Mouse (Mus musculus) heart, embryonic 16.5 days (tissue): ENCODE results near the gene Cenps. TPM values are rescaled to one million over a fixed set of nuclear protein-coding genes. Genes with fewer than 3 reads are reported as not detected.
"Not testable (repeated sequence)": the region's sequence is repeated elsewhere in the genome, so short reads cannot be mapped to it uniquely, and the experiment has no call there.

Experiments
- ATAC-seq: fragments of 200-750 bp; cut with Nextera tagmentation; replicated peaks from 2 replicates; pipeline ENCODE4 v1.8.0; 2017; ENCODE audit warnings: moderate number of reproducible peaks; ENCODE audit not compliant: insufficient read depth, low FRiP score; ENCODE audit errors: extremely low read depth
- H3K27ac ChIP-seq: fragments of 300-500 bp; sonication (generic); 2 replicates; pipeline ENCODE4 v1.5.1; 2014; ENCODE audit warnings: mild to moderate bottlenecking, low read length, control low read depth, moderate library complexity
- H3K27me3 ChIP-seq: fragments of 300-500 bp; sonication (generic); 2 replicates; pipeline ENCODE4 v1.6.1; 2014; ENCODE audit warnings: low read length, mixed read lengths; ENCODE audit not compliant: control insufficient read depth, insufficient read depth
- H3K36me3 ChIP-seq: fragments of 300-500 bp; sonication (generic); 2 replicates; pipeline ENCODE4 v1.6.1; 2014; ENCODE audit not compliant: control insufficient read depth, insufficient read depth
- H3K4me1 ChIP-seq: fragments of 300-500 bp; sonication (generic); 2 replicates; pipeline ENCODE4 v1.6.1; 2014; ENCODE audit warnings: low read length, mixed read lengths; ENCODE audit not compliant: control insufficient read depth, insufficient read depth
- H3K4me2 ChIP-seq: fragments of 300-500 bp; sonication (generic); 2 replicates; pipeline ENCODE4 v1.6.1; 2014; ENCODE audit warnings: low read depth, mild to moderate bottlenecking, control low read depth, low read length
- H3K4me3 ChIP-seq: fragments of 300-500 bp; sonication (generic); 2 replicates; pipeline ENCODE4 v1.5.1; 2014; ENCODE audit warnings: mild to moderate bottlenecking, control low read depth, low read length
- H3K9ac ChIP-seq: fragments of 300-500 bp; sonication (generic); 2 replicates; pipeline ENCODE4 v1.6.1; 2014; ENCODE audit warnings: low read length, control low read depth
- H3K9me3 ChIP-seq: fragments of 300-500 bp; sonication (generic); replicated peaks from 2 replicates; pipeline ENCODE4 v1.6.1; 2016; ENCODE audit warnings: low read length; ENCODE audit not compliant: control insufficient read depth
- WGBS: fragments of 180-500 bp; shearing (Covaris S2); extraction: QIAGEN DNeasy Blood & Tissue Kit; methylation state at CpG from one replicate; pipeline ENCODE4 v1.1.7; 2014; 5-methylcytosine and 5-hydroxymethylcytosine counted together
- polyA plus RNA-seq: library from polyadenylated mRNA; unstranded; fragments of >200 nt; fragmentation: Nextera tagmentation; extraction: Ambion mirVana; gene quantifications from 2 replicates; pipeline ENCODE4 v1.2.1, GENCODE M21; 2015

Cenps gene
- polyA plus RNA-seq, 1 experiment from 2014 or later = 22.8 TPM

DNA sequence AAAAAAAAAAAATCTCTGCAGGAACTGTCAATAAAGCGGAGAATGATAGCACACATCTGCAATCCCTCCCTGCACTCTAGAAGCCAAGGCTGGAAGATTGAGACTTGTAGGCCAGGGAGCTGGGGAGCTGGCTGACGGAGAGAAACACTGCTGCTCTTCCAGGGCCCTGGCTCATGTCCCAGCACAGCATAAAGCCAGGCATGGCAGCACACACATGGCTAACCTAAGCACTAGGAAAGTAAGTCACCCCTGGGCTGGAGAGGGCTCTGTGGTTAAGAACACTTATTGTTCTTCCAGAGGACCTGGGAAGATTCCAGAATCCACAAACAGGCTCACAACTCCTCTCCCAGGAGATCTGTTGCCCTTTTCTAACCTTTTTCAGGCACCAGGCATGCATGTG is 35.2 kb upstream of the Cenps start:
- 57% methylated on average over 2 of the region's 2 CpGs for WGBS
- peak; percentile 63; the same call in 1 of the 2 replicates for ATAC-seq
- Histone ChIP-seq H3K9me3 (no peaks in the 10 kb centered on the region), H3K4me2 (no peak overlapping the region), H3K27ac (peak overlapping the region; percentile 76), H3K4me3 (no peak overlapping the region), H3K4me1 (peaks cover 12% of the 10 kb centered on the region), H3K36me3 (no peaks in the 10 kb centered on the region), H3K9ac (peak overlapping the region; percentile 15), H3K27me3 (no peaks in the 10 kb centered on the region)

DNA sequence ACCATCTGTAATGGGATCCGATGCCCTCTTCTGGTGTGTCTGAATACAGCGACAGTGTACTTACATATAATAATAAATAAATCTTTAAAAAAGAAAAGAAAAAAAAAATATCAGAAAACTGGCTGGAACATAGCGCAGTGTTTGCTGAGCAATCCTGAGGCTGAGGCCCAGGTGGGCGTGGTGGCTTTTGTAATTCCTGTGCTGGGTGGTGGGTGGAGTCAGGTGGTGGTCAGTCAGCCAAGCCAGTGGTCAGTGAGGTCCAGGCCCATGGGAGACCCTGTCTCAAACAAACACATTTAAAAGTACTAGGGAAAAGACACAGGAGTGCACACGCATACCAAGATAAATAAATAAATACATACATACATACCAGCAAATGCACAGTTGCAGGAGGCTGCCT is 34.7 kb upstream of the Cenps start:
- 86% methylated on average over 5 of the region's 5 CpGs for WGBS
- peak overlapping the region; percentile 15; the same call in 1 of the 2 replicates for H3K9ac ChIP-seq
- no peak overlapping the region for H3K4me2 ChIP-seq
- H3K27ac ChIP-seq = peak overlapping the region; percentile 76; the same call in 1 of the 2 replicates
- no peaks in the 10 kb centered on the region for H3K36me3 ChIP-seq
- no peak for ATAC-seq
- no peaks in the 10 kb centered on the region for H3K9me3 ChIP-seq
- no peaks in the 10 kb centered on the region for H3K27me3 ChIP-seq
- H3K4me3 ChIP-seq = no peak overlapping the region
- peaks cover 12% of the 10 kb centered on the region for H3K4me1 ChIP-seq

DNA sequence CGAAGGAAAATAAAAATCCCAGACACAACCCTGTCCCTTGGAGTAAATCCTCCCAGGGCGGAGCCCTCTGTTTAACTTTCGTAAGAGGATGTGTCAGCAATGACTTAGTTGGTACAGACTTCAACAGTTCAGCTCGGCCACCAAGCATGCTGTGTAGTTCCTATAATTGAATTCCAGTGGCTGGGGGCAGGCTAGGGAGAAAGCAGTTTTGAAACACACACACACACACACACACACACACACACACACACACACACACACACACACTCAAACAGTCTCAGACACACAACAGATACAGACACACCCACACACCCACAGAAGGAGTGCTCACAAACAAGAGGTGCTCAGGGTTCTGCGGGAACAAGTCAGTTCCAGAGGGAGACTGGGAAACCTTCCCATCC is 34.2 kb upstream of the Cenps start:
- no peak for ATAC-seq
- Histone ChIP-seq H3K4me3 (no peak overlapping the region), H3K9me3 (no peaks in the 10 kb centered on the region), H3K27ac (no peak overlapping the region), H3K4me1 (peaks cover 12% of the 10 kb centered on the region), H3K9ac (no peak overlapping the region), H3K36me3 (no peaks in the 10 kb centered on the region), H3K27me3 (no peaks in the 10 kb centered on the region), H3K4me2 (no peak overlapping the region)
- 61% methylated on average over 5 of the region's 5 CpGs for WGBS

DNA sequence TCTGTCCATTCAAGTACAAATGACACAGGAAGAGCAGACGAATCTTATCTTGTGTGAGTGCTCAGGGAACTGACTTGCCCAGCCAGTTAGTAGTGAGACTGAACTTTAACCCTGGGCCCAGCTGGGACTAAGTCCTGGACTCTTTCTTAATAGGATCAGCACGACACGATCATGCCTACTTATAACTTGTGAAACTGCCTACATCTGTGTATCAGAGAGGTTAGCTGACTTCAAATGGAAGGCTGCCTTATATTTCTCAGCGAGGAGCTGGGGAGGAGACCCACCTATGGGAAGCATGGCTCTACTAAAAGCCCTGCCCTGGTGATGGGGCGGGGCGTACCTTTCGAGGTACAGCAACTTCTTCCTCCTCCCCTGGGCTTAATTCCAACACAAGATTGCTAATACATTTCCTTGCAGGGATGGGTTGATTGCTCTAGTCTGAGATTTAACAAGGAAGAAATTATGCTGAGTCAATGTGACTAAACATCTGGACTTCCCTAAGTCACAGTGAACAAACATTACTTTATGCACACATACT is 33.0 kb upstream of the Cenps start:
- Histone ChIP-seq H3K36me3 (no peaks in the 10 kb centered on the region), H3K4me2 (no peak overlapping the region), H3K4me3 (no peak overlapping the region), H3K4me1 (peaks cover 16% of the 10 kb centered on the region), H3K27me3 (no peaks in the 10 kb centered on the region), H3K9me3 (no peaks in the 10 kb centered on the region), H3K27ac (peak overlapping the region; percentile 13), H3K9ac (no peak overlapping the region)
- ATAC-seq = no peak
- WGBS = 58% methylated on average over 7 of the region's 7 CpGs

DNA sequence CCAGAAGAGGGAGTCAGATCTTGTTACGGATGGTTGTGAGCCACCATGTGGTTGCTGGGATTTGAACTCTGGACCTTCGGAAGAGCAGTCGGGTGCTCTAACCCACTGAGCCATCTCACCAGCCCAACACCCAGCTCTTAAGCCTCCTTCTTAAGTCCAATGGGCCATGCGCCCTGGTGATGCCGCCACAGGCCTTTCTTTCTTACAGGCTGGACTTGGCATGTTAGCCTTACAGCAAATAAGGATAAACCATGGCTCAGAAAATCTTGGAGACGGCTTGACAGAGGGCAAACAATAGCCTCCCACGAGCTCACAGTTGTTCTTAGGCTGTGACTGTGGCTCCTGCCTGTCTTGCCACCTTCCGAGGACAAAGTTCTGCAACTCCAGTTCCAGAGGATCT is 32.5 kb upstream of the Cenps start:
- H3K4me3 ChIP-seq, H3K36me3 ChIP-seq, H3K9ac ChIP-seq, H3K27me3 ChIP-seq, H3K27ac ChIP-seq, ATAC-seq, H3K4me2 ChIP-seq, H3K9me3 ChIP-seq: not testable (repeated sequence)
- WGBS = 83% methylated on average over 7 of the region's 8 CpGs
- peaks cover 20% of the 10 kb centered on the region for H3K4me1 ChIP-seq

DNA sequence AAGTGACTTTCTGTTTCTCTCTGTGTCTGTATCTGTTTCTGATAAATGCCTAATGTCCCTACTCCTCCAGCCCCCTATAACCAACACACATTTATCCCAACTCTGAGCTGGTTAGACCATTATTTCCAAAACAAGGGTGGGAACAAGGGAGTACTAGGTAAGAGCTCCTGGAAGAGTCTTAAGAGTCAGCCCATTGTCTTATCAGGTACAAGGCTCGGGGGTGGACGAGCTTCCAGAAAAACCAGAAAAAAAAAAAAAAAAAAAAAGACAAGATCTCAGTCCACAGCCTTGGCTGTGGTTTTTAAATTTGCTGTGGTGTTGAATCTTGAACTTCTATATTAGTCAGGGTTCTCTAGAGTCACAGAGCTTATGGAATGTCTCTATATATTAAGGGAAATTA is 30.6 kb upstream of the Cenps start:
- ATAC-seq = no peak
- Histone ChIP-seq H3K27ac (no peak overlapping the region), H3K27me3 (no peaks in the 10 kb centered on the region), H3K4me3 (no peak overlapping the region), H3K9ac (no peak overlapping the region), H3K9me3 (no peaks in the 10 kb centered on the region), H3K36me3 (0 out of 2 replicates have a peak, but pooled peaks cover 2% of the 10 kb centered on the region), H3K4me1 (peaks cover 18% of the 10 kb centered on the region), H3K4me2 (no peak overlapping the region)
- 41% methylated on average over 2 of the region's 2 CpGs for WGBS

DNA sequence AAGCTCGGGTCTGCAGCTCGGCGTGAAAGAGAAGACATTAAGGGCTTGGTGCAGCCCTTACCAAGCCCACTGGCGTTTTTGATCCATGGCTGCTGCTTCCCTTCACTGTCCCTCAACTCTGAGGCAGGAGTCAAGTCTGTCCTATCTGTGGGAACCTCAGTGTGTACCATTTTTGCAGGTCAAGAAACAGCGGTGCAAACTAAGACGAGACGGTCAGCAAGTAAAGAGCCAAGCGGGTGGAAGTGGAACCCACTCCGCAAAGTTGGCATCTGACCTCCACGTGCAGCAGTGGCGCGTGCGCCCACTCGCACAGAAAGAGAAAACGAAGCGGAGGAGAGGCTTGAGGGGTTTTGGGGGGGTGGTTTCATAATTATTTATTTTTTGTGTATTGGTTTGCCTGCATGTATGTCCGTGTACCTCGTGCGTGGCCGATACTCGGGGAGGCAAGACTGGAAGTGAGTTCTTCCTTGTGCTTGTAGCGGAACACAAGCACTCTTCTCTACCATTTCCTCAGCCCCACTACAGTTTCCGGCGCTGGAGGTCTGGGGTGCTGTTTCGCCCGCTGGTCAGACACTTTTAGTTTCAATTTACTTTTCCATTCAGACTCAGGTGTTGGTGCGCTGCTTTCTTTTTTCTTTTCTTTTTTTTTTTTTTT is 29.7 kb upstream of the Cenps start:
- WGBS = under 1% methylated on average over 27 of the region's 27 CpGs
- peak overlapping the region; percentile 77 for H3K27ac ChIP-seq
- peak overlapping the region; percentile 80 for H3K9ac ChIP-seq
- peak overlapping the region; percentile 97 for H3K4me2 ChIP-seq
- no peaks in the 10 kb centered on the region for H3K27me3 ChIP-seq
- no peaks in the 10 kb centered on the region for H3K9me3 ChIP-seq
- H3K4me1 ChIP-seq = peaks cover 8% of the 10 kb centered on the region
- peak; percentile 37 for ATAC-seq
- H3K4me3 ChIP-seq = peak overlapping the region; percentile 79
- H3K36me3 ChIP-seq = 0 out of 2 replicates have a peak, but pooled peaks cover 6% of the 10 kb centered on the region

DNA sequence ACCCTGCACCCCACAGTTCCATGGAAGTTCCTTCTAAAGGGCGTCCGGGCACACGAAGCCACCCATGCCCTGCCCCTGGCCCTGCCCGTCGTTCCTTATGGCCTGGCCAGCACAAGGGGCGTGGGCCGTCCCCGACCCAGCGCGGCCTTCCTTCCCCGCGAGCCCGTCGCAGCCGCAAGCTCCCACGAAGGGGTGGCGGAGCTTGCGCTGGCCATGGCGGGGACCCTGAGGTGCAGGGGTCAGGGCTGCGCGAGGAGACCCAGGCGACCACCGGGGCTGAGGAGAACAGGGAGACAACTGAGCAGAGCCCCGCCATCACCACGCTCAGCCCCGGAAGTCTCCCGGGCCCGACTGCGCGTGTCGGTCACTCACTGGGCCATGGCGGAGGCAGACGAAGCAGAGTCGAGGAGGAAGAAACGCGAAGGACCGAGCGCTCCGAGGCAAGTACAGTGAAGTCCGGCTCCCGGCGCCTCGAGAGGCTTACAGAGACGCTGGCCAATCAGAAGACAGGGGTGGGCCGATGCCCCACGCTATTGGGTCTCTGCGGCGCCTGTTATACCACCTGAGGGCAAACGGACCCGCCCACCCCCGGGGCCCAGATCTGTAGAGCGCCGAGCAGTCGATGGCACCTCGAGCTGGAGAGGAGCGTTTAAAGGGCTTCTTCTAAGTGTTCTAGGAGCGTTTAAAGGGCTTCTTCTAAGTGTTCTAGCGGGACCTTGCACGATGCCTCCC is 29.0 kb upstream of the Cenps start, which contains the start of gene Pgd:
Gene Pgd, minus strand, starts transcription at position 557 of the 732 bp plus-strand sequence.
- under 1% methylated on average over 59 of the region's 59 CpGs for WGBS
- ATAC-seq = peak; percentile 100

DNA sequence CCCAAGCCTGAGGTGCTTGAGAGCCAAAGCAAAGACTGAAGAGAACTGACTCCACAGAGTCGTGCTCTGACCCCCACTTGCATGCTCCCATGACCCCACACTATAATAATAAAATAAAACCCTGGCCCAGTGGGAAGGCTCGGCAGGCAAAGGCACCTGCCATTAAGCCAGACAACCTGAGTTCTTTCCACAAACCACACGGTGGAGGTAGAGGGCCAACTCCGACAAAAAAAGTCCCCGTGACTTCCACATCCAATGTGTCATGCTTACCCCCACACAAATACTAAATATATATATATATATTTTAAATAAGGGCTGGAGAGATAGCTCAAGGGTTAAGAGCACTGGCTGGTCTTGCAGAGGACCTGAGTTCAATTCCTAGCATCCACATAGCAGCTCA is 26.7 kb upstream of the Cenps start:
- Histone ChIP-seq H3K4me2 (no peak overlapping the region), H3K9me3 (no peaks in the 10 kb centered on the region), H3K27ac (no peak overlapping the region), H3K9ac (no peak overlapping the region), H3K36me3 (peaks cover 21% of the 10 kb centered on the region), H3K4me3 (no peak overlapping the region), H3K4me1 (peaks cover 8% of the 10 kb centered on the region), H3K27me3 (no peaks in the 10 kb centered on the region)
- WGBS = 60% methylated on average over 5 of the region's 5 CpGs
- ATAC-seq = no peak

More for the DNA sequence above, 29.0 kb upstream of the Cenps start, which contains the start of gene Pgd:
- H3K9me3 ChIP-seq = no peaks in the 10 kb centered on the region
- H3K9ac ChIP-seq = peak within 1 kb of the TSS; percentile 93
- H3K27ac ChIP-seq = peak within 1 kb of the TSS; percentile 83
- H3K4me2 ChIP-seq = peak within 1 kb of the TSS; percentile 97
- H3K36me3 ChIP-seq = peaks cover 8% of the 10 kb centered on the region
- H3K27me3 ChIP-seq = no peaks in the 10 kb centered on the region
- peaks cover 8% of the 10 kb centered on the region for H3K4me1 ChIP-seq
- peak within 1 kb of the TSS; percentile 79 for H3K4me3 ChIP-seq
